Mouse (Mus musculus) inflammation-experienced regulatory T-cells, adult 6 months (primary cell): ENCODE measurements around the gene Nfkbiz. TPM values are rescaled to one million over a fixed set of nuclear protein-coding genes. Genes with fewer than 3 reads are reported as not detected.
"Not testable (repeated sequence)": the region's sequence is repeated elsewhere in the genome, so short reads cannot be mapped to it uniquely, and the experiment has no call there.

Experiments
- ATAC-seq: one replicate; pipeline ENCODE4 v1.8.0; 2017
- polyA plus RNA-seq, 3 experiments: library from polyadenylated mRNA; unstranded; fragments of 100-300 nt; shearing (Covaris generic); gene quantifications; one replicate each; pipeline ENCODE4 v1.2.1; 2017

Nfkbiz gene
- polyA plus RNA-seq: 10 to 100 TPM; 24.7 to 39.2 (median 36.9) TPM

DNA sequence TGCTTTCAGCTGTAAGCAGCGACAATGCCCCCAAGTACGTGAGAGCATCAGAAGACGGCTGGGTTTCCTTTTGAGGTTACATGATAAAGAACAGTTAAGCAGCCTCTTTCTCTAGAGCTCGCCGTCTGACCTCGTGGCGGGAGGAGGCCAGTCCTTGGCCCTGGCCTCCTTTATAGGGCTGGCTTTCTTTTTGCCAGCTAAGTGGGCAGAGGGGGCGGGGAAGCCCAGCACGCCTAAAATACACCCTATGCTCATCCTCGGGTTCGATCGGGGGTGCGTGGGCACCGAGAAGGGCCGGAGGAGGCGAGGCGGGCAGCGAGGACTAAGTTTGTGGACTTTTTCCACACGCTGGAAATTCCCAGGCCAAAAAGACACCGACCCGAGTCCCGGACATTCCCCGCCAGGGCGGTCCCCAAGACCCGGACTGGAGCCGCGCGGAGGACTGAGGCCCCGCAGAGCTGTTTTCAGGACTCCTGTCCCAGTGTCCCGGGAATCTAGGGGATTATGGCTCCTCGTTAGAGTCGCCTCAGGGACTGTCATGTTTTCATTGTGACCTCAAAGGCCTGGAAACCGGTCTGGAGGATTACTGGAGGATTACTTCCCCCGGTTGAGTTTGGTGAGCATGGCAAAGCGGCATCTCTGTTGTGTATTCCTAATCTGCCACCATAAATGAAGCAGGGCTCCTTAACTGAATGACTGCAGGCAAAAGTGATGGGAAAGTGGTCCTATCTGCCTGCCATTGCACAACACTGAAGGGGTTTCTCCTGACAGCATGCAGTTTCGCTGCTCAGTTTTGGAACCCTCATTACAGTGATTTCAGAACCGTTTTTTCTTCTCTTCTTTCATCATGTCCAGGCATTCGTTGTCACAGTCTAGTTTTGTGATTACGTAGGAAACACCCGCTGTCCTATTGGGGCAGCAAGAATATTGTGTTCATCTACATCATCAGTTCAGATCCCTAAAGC is at the start of gene Nfkbiz:
Gene Nfkbiz (minus strand): TSS at position 390 of the 965 bp plus-strand sequence.
- ATAC-seq: peak; percentile 67

DNA sequence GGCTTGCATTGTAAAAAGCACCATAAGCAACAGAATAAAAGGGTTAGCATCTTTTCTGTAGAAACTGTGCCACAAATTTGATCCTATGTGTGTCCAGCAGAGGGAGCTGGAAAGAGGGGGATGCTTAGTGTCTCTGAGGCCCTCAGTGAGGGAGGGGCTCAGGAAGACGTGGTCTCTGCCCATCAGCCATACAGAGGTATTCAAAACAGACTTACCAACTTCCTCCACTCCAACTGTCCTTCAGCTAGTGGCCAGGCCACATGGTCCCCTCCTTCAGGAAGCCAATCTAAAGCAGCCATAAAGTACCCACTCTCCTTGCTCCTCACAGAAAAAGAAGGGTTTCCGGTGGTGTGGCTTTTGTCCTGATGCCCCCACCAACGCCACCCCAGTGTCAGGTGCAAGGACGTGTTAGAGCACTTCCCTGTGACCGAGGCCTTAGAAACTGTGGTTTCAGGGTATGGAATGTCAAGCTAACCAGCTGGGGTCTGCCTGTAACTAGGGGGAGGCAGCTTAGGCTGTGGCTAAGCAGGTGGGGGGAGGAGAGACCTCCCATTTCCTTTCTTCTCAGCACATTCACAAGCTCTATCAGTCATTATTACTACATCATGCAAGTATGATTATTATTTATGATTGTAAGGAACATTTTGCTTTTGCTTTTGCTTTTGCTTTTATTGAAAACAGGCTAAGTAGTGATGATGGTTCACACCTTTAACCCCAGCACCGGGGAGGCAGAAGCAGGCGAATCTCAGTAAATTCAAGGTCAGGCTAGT is 49.3 kb upstream of the Nfkbiz start:
- ATAC-seq: peak; percentile 64

DNA sequence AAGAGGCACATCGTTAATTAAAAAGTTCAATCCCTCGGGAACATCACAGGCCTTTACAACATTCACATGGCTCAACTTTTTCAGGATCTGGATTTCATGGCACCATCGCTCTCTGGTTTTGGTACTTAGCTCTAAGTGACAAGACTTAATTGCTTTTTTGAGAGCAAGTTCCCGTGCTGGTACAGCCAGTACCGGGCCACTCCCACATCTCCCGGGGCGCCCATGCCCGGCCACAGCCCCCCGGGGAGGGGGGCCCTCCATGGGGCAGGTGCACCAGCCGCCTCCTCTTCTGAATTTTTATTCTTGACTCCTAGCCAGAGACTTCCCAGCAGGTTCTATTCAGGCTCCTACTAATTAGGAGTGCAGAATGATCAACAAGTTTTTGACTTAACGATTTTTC is 45.5 kb upstream of the Nfkbiz start:
- no peak for ATAC-seq

DNA sequence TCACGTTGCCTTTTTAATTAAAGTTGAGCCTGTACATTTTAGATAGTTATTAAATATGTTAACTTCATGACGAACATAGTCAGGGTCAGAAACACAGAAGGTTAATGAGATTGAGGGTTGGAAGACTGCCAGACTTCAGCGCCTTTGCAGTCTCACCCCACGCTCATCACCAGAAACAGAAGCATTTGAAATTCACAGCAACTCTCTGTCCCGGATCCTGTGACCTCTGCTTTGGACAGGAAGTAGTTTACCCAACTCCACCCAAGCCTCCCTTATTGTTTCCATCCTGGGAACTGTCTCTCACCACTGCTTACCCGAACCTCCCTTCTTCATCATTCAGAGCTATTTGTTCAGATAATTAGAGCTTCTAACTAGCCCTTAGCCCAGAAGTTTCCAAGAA is 37.3 kb upstream of the Nfkbiz start:
- ATAC-seq: peak; percentile 30

DNA sequence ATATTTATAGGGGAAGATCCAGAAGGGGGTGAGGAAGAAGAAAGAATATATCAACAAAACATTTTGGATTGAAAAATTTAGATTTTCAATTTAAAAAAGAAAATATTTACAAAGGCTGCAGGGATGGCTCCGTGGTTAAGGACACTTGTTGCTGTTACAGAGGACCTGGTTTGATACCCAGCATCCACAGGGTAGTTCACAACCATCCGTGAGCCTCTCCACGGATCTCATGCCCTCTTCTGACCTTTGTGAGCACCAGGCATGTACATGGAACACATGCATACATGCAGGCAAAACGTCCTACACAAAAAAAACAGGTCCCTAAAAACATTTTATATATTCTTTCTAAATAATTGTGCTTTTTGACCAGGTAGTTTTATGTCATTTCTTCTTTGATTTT is 25.1 kb upstream of the Nfkbiz start:
- peak; percentile 10 for ATAC-seq

DNA sequence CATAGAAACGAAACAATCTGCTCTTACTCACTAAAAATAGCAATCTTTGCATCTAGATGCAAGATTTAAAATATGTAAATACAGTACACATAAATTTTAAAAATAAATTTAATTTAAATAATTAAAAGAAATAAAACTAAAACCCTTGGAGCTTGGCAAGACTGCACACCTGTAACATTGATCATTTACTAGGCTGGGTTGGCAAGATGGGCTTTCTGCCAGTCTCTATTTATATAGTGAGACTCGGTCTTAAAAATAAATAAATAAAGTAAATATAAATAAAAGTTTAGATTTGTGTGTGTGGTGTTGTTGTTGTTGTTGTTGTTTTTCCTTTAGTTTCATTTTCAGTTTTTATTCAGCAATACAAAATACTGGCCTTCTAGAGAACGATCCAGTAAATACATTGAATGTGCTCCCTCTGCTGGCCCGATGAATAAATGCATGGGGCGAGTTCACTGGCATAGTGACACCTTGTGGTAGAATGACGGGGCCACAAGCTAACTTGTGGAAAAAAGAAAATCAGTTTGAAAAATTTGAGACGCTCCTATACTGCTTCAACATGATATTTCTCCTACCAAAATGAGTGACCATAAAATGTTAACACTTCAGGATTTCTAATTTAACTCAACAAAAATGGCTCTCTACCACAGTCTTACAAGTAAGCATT is 24.6 kb upstream of the Nfkbiz start:
- ATAC-seq: peak; percentile 80

DNA sequence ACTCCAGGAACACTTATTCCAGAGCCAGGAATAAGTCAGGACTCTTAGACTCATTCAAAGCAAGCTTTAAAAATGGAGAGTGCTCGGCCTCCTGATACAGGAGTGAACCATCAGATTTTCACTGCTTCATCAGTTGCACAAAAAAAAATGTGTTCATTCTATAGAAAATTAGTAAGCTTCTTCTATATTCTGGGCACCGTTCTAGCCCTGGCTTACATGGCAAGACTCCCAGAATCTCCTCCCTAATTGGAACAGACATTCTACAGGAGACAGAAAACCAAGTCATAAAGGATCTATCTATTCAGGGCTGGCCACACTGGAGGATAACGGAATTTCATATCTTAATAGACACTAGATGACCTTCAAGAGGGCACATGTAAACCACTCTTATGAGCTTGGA is 22.4 kb upstream of the Nfkbiz start:
- no peak for ATAC-seq

DNA sequence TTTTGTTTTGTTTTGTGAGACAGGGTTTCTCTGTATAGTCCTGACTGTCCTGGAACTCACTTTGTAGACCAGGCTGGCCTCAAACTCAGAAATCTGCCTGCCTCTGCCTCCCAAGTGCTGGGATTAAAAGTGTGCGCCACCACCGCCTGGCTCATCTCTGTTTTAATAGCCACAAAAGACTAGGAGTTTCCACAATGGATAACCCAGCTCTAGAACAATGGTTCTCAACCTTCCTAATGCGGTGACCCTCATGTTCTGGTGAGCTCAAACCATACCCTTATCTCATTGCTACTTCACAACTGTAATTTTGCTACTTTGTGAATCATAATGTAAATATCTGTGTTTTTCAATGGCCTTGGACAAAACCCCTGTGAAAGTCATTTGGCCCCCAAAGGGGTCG is 20.7 kb upstream of the Nfkbiz start:
- ATAC-seq: not testable (repeated sequence)

DNA sequence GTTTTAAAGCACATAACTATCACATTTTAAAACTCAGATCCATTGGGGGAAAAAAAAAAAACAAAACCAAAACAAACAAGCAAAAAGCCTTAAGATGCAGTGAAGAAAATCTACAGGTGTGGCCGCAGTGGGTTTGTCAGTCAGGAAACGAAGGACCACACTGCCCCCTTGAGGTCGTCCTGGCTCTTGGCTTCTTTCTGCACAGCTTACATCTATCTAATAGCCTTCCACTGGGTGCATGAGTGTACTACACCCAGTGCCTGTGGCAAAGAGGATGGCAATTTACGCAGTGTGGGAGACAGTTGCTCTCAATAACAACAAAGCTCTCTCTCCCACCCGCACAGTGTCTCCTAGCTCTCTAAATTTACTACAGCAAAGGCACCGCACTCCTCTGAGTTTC is 19.8 kb upstream of the Nfkbiz start:
- peak; percentile 71 for ATAC-seq

DNA sequence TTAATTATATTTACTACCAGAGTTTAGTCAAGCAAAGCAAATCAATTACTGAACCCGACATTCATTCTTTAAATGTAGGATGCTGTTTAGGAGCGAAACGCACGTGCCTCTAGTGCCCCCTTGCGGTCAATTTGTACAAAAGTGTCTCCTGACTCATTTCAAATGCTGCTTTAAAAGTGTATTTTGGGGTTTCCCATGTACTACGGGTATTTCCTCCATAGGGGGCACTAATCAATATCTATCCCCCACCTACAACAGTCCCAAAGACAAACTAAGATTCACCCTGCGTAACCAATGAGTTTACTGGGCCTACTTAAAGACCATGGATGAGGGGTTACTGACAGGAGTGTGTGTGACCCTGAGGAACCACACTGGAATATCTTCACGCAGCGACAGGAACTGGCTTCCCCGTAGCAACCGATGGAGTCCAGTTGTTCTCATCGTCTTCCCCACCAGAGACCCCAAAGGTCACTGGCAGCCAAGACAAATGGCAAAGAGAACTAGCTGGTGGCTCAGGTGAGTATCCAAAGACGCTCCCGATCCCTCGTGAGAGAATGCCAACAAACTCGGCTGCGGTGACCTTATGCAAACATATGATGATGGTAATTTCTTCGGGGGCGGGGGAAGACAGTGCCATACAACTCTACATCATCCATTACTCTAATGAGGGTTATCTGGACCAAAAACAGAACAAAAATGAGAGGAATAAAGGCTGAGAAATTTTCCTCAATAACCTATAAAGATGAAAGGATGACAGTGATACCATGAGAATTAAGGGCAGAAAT is 14.4 kb upstream of the Nfkbiz start:
- ATAC-seq: peak; percentile 86

DNA sequence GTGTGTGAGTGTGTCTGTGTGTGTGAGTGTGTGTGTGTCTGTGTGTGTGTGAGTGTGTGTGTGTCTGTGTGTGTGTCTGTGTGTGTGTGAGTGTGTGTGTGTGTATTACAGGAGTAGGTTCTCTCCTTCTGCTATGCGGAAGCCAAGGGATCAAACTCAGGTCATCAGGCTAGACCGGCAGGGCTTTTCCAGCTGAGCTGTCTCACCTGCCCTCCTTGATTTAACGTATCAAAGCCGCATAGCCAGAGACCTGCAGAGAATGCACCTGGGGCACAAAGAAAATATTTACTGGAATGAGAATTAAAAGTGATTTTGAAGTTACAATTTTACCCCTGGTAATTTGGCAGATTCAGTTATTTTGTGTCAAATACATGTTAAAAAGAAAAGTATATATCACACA is 13.8 kb upstream of the Nfkbiz start:
- ATAC-seq: peak; percentile 1

DNA sequence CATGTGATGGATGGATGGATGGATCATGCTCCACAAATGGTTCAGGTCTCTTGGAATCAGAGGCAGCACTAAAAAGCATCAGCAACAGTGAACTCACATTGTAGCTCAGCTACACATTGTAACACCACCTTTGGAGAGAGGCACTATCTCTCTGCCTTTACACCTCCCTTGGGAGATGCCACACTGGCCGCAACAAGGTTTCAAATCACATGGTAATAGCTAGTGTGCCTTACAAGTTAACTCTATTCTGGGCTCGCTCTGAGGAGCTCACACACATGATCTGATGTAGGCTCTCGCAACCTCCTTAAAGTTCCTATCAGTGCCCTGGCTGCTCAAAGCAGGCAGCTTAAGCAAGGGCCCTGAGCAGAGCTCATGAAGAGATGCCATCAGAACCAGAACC is 11.8 kb upstream of the Nfkbiz start:
- ATAC-seq: no peak

DNA sequence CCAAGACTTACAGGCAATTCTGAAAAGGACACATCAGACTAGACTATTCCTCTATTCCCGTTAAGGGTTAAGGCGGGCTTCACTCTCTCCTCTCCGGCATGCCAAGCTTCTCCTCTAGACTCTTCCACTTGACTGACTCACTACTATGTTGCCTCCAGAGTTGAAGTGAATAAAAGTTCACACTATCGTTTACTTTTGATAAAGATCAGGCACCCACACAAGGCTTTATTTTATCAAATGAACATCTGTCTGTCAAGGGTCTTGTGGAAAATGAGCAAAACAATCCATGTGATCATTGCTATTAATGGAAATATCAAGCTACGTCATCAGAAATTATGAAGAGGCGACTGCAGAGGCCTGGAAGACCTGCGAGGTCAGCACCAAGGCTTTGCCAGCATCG is 9.0 kb upstream of the Nfkbiz start:
- ATAC-seq: peak; percentile 47

DNA sequence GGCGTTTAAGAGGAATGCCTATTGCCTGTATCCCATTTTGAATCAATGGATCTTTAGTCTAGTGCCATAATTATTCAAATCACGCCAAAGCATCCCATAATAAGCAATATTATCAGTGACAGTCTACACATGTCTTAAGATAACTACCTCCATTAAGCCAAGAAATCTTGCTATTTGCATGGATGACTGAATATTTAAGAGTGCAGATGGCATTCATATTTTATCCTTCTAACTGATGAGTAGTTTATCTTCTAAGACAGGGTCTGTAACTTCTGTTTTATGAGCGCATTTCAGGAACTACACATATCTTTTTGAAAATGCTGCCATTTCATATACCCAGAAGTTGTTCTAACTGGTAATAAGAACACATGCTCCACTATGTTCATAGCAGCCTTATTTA is 6.1 kb upstream of the Nfkbiz start:
- no peak for ATAC-seq

DNA sequence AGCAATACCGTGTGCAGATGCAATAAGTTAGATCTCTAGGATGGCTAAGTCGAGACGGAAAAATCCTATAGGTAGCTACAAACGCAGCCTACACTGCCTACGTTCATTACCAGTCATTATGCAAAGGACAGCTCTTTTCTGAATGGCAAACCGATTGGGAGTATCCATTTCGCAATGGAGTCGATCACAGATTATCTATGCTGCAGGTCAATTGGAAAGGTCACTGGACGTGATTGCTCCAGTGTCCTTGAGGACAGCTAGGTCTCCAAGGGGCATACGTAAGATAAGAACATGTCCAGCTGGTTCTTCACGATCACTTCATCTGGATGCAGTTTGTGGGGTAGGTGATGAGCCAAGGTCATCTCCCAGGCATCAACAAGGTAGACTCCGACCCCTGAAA is 5.2 kb upstream of the Nfkbiz start:
- no peak for ATAC-seq

DNA sequence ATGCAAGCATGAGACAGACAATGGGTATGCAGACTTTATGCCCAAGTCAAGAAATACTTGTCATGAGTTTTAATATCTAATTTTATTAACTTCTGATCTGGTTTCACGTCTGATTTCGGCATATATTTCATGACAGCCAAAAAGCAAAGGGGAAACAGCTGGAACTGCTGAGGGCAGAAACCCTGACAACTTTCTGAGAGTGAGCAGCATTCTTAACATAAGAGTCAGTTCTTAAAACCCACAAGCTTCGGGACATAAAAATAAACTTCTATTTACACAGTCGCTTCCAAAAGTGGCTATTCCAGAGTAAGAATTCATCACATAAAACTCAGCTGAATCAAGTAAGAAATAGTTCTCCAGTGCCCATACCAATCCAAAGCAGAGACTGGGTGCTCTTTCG is 4.4 kb upstream of the Nfkbiz start:
- no peak for ATAC-seq

DNA sequence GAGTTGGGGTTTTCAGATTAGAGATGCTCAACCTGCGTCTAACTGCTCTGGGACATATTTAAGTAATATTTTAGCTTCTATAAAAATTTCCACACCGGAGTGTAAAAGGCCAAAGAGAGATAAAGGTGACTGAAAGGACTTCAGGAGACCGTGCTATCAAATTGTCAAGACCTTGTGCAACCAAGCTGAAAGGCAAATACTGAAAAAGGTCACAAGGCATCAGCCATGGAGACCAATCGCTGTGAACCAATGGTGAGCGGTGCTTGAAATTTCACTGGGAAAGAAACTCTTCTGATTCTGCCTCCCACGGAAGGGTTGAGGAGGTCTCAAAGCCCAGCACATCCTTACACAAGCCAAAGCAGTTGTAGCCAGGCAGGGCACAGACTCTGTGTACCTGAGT is 2.8 kb upstream of the Nfkbiz start:
- ATAC-seq: no peak

DNA sequence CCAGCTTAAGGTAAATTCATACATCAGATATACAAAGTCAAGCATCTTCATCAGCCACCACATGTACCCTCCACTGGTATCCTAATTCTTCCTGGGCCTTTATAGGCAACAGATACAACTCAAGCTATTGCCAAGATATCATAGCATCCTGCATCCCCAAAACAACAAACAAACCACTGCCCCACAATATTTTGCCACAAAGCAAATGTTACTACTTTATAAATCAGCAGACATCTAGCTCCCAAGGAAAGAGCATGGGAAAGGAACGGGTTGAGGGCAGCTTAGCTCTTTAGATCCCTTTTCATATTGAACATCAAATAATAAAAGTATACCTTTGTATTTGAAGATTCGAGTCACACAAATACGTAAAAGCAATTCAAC is 580 bp downstream of the Nfkbiz start:
- ATAC-seq: no peak

DNA sequence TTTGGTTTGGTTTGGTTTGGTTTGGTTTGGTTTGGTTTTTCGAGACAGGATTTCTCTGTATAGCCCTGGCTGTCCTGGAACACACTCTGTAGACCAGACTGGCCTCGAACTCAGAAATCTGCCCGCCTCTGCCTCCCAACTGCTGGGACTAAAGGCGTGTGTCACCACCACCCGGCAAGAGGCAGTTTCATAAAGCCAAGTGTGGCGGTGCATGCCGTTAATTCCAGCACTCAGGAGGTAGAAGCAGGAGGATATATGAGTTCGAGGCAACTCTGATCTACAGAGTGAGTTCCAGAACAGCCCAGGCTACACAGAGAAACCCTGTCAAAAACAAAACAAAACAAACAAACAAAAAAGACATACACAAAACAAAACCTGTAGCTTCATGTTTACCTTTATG is 1.0 kb downstream of the Nfkbiz start:
- not testable (repeated sequence) for ATAC-seq

DNA sequence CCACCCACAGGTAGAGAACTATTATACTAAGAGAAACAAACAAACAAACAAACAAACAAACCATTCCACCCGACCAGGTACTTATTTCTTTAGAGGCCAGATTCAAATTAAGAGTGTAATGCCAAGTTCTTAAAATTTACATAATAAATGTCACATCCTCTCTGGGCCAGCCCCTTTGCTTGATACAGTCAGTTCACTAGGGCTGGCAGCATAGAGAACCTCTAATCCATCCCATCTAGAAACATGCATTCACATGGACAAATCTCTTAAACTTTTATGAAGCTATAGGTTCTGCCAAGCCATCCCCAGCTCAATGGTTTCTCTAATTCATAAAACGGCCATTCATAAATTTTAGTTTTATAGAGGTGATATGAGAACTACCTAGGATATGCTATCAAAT is 1.5 kb downstream of the Nfkbiz start:
- ATAC-seq: peak; percentile 51

DNA sequence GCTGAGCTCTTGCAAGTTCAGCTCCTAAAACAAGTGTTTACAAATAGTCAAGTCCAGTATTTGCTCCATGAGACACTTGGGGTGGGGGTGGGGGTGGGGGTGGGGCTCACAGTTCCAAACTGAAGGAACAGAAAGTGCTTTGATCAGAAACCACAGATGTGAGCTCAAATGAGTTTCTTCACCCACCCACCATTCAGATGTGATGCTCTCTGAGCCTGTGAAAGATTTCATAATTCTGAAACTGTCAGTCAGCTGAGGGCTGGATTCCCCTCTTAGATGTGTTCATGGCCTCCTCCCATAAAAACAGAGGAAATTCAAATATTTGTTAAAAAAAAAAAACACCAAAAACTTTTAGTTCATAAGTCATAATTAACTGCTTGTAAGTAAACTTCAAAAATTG is 2.9 kb downstream of the Nfkbiz start:
- ATAC-seq: no peak

DNA sequence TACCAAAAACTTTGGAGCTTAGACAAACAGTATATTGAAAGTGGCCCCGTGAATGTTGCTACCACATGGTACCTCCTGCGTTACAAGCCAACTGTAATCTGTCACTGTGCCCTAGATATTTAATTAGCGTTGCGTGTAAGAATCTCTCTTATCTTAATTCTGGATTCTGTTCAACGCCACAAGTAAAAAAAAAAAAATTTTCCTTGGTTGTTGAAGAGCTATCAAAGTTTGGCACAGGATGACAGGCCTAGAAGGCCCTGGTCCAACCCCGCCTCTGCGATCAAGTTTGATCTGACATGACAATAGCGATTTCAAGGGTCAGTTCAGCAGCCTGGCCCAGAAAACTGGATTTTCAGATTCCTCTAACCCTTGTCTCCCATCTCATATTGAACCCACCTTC is 6.1 kb downstream of the Nfkbiz start:
- no peak for ATAC-seq
